Mouse (Mus musculus) right cerebral cortex, postnatal 10 days (tissue): ENCODE measurements around the gene Tnfrsf13c.
A peak's percentile ranks its signal among the peaks of the same experiment; 100 is the strongest.

Source experiments
- DNase-seq, 2 experiments: peaks; one replicate each; pipeline ENCODE4 v3.0.0; 2021; ENCODE audit warnings: low spot score in 2 of 2

The Tnfrsf13c gene

DNA sequence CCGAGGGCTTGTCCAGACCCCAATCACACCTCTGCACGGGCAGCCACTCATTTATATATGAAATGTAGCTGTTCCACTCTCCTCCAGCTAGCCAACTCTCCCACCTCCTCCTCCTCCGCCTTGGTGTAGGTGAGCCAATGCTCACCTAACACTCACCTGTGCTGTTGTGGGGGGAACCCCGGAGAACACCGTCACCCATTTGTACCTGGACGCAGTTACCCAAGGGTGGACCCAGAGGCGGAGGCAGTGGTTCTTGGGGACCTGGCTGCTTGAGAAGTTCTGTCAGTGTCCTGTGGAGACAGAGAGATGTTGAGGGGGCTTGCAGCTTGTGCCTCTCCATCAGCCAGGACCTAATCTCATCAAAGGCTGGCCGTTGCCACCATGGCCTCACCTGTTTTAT is 15.9 kb downstream of the Tnfrsf13c start:
- no peak for DNase-seq

DNA sequence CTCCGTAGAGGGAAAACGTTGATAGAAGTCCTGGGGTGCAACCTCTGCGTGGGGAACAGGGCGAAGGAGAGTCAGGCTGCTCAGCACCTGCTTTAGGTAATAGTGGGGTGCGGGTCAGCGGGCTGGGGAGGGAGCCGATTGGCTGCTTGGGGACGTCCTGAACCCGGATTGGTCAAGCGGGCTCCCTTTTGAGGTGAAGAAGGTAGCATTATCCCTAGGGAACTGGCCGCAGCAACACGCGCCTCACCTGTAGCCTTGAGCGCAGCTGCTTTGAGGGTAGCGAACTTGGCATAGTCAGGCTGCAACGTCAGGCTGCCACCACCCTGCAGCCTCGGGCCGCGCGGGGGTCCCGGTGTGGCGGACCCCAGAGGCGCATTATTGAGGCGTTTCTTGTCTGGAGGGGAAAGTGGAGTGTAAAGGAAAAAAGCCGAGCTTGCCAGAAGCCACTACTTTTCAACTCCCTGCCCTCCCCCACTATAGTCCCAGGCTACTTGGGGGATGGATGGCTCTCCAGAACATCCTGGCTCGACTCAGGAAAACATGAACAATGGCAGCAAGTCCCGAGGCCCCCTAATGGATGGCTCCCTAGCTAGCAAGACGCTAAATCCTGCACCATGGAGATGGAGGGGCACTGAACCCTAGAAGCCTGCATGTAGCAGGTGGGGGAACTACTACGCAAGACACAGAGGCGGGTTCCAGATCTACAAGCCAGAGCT is 16.5 kb downstream of the Tnfrsf13c start:
- DNase-seq: no peak

DNA sequence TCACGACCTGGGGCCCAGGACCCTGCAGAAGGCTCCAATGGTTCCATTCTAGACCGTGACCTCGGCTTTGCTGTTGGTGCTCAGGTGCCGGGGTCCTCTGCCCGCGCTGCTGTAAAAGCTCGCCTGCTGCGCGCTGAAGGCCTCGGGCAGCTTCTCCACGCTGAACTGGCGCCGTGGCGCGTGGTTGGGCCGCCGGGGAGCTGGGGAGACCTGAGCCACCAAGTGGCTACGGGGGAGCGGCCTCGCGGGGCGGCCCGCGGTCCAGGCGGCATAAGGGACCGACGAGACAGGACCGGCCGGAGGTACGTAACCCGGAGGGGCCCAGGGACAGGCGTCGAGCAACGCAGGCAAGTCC is 17.1 kb downstream of the Tnfrsf13c start:
- no peak for DNase-seq

DNA sequence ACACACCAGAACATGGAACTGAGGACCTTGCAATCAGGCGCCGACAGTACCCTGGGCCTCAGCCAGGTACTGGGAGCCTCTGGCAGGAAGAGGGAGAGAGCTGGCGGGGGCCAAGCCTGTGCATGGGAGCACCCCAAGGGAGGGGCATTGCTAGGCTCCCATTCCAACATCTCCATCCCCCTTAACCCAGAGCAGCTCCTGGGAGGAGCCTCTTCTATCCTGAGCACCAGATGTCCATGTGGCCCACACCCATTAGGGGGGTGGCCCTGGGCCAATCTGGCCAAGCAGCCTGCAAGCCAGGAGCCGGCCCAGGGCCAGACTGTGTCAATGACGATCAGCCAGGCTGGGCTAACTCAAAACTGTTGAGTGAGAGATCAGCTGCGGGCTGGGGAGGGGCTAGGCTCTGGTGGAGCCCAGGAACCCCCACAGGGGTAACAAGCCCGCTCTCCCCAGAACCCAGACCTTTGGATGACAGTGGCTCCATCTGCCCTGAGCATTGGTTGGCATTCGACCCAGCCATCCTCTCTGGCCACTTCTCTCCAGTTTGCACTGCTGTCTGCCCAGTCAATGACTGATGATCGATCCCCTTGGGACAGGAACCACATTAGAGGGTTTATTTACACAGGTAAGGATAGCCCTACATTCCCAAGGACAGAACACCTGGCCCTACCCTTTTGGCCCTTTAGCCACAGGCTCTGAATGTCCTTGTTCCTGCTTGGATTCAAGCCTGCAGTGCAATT is 17.6 kb downstream of the Tnfrsf13c start:
- DNase-seq: peak; percentile 73 to 76

DNA sequence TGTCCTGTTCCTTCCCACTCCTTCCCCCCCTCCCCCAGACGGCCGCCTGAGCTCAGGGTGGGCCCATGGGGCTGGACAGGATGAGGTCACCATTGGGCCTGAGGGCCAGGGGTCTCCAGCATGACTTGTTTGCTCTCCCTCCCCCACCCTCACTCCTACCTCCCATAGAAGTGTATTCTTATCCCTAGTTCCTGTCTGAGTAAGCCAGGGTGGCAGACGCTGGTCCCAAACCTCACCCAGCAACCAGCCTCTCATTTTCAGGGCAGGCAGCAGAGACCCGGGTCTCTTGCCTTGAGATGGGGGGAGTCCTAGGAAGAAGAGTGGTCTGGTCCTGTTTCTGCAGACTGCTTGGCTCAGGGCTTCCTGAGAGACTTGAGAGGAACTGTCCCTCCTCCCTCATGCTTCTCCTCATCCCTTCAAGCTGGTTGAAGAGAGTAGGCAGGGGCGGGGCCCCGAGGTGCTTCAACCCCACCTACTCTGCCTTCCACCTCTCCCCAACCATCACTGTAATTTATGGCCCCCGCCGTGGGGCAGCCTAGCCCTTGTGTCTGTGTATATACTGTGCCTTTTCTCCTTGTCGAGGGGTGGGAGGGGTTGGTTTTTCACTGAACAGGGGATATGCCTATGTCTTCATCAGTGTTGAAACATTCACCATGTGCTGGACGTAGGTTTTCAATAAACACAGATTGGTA is 19.3 kb downstream of the Tnfrsf13c start:
- no peak for DNase-seq

DNA sequence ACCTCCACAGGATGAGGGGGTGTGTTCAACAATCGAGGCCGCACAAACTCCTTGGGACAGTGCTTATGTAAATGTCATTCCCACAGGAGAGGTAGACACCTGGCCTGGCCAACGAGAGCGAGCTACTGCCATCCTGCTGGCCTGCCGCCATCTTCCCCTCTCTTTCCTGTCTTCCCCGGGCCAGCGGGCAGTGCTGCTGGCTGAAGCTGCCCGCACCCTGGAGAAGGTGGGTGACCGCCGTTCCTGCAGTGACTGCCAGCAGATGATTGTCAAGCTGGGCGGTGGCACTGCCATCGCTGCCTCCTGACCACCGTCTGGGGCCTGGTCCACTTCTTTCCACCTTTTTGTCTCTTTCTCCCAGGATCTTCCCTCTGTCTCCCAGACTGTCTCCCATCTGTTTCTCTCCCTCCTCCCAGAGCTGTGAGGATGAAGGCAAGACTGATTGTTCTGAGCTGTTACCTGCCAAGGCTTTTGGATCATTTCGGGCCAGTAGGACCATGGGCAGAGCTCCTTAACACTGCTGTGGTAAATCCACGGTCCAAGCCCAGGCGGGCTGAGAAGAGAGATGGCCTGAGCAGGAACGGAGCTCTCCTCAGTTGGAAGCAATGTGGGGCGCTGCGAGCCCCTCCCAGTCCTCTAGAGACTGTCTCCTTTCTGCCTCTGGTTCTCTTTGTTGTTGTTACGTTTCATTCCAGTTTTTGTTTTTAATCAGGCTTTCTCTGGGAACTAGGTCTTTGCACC is 20.4 kb downstream of the Tnfrsf13c start:
- DNase-seq: no peak

DNA sequence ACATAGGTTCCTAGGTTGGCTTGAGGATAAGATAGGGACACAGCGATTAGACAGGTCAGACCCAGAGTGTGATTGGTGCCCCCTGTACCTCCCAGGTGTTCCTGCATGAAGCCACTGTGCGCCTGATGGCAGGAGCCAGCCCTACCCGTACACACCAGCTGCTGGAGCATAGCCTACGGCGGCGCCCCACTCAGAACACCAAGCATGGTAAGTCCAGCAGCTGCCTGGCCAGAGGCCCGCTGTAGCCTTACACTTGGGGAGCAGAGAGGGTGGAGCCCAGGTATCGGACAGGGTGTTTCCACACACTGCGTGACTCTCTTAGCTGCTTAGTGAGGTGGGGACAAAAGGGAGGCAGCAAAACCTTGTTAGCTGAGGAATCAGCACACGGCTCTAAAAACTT is 21.1 kb downstream of the Tnfrsf13c start:
- no peak for DNase-seq

DNA sequence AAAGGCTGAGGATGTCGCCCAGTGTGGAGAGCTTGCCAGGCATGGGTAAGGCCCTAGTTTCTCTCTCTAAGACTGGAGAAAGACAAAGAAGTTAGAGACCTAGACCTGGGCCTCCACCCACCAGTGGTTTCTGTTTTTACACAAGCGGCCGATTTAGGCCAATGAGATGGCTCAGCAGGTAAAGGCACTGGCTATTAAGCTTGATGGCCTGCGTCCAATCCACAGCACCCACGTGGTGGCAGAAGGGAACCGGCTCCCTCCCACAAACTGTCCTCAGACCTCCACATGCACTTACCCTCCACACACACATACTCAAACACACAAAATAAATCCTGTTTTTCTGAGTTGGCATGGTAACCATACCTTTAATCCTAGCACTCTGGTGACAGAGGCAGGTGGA is 22.1 kb downstream of the Tnfrsf13c start:
- no peak for DNase-seq

DNA sequence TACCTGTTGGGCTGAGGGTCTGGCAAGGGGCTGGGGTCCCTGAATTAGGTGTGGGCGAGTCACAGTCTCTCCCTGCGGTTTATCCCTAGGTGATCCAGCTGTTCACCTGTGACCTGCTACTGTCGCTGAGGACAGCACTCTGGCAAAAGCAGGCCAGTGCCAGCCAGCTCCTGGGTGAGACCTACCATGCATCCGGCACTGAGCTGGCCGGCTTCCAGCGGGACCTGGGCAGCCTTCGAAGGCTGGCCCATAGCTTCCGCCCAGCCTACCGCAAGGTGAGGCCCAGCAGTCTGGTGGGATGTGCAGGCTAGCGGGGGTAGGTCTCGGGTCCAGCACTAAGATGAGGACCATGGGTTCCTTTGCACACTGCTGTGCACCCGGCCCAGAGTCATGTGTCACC is 24.6 kb downstream of the Tnfrsf13c start:
- DNase-seq: no peak

DNA sequence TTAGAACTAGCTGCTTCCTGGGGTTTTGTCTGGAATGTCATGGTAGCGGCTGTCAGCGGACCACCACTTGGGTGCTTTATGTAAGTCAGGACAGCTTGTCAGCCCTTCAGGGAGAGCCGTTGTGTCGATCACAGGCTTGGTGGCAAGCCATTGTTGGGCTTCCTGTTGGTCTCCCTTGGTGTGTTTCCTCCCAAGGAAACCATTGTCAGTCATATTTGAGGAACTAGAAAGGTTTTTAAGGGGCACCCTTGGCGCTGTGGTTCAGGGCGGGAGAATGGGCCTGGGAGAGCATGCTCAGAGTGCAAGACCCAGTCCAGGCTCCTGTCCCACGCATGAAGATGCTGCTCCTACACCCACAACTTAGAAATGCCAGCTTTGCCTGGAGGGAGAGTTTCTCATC is 25.8 kb downstream of the Tnfrsf13c start:
- DNase-seq: no peak

DNA sequence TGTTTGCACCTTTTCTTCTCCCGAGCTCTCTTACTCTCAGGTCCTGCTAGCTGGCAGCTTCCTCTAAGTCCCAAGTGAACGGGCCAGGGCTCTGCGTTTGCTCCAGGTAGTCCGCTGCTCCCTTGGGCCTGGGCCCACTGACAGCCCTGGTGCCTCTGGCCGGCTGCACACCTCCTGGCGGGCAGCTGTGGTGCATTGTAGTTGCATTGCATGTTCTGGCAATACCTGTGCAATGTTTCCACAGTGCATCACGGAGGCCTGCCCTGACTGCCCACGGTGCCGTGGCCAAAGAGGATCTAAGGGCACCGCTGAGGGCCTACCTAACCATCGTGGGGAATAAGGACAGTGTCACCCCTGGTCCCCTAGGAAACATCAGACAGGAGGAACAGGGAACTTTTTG is 26.2 kb downstream of the Tnfrsf13c start:
- no peak for DNase-seq

DNA sequence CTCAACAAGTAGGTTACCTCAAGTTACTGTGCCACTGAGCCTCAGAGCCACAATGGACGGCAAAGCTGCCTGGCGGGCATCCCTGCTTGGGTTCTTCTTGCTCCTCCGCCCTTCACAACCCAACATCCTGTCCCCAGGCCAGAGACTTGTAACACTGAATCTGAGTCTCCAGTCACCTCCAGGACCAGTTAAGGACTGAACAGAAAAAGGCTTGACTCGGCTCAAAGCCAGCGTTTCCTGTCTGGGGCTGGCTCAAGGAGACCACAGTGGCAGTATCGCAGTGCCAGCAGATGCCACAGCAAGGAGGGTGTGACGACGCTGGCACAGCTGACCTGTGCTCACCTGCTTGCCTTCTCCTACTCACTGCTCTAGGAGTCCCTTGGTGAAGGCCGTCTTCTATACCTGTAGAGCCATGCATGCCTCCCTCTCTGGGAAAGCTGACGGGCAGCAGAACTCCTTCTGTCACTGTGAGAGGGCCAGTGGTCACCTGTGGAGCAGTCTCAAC is 26.9 kb downstream of the Tnfrsf13c start:
- DNase-seq: no peak

DNA sequence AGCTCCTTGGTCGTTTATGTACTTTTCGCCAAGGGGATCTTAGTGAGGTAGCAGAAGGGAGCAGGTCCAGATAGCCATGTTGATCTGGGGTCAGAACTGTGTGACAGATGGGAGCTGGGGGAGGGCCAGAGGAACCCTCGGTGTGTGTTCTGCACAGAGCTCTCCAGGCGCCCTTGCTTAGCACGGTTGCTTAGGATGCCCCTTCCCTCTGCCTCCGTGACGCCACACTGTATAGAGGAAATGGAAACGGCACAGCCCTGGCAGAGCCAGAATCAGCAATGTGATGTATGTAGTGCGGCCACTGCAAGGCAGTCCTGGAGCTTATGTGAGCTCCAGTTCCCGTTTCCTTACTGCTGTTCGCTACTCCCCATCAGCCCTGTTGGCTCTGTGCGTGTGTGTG is 27.9 kb downstream of the Tnfrsf13c start:
- DNase-seq: no peak

DNA sequence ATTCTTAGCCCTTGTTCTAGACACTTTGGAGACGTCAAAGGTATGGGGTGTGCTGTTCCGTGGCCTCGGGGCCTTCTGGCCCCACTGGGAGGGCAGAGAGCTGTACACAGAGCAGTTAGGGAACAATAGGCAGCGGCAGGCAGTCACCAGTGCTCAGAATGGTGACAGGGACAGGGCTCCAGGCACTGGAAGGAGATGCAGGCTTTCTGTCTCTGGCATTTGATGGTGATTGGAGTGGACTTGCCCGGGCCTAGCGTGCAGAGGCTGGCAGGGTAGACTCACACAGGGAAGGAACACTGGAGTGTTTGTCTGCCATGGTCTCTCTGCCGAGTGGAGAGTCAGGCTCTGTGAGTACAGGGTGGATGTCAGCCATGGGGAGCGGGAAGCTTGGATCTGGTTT is 31.6 kb downstream of the Tnfrsf13c start:
- DNase-seq: no peak

DNA sequence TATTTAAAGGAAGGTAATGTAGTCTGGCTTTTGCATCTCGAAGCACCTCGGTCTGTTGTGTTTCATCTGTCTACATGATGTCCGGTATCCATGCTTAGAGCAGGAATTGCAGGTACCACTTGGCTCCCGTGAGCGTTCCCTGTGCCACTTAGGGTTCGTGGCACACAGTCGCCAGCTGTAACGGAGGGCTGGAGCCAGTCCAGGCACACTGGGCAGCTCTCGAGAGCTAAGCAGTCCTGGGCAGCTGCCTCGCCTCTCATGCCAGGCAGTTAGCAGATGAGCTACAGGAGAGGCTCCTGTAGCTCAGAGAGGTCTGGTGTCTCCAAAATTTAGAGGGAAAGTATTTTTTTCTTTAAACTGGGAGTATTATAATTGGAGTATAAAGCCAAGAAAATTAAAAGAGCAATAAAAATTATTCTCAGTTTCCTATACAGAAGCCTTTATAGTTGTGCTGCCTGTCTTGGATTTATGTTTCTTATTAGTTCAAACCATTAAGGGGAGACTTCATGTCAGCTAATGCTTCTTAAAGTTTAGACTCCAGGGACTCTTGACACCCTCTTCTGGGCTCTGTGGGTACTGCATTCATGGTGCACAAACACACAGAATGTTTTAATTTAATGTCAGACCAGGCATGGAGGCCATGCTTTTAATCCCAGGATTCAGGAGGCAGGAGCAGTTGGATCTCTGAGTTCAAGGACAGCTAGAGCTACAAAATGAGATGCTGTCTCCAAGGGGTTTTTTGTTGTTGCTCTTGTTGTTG is 35.5 kb downstream of the Tnfrsf13c start:
- DNase-seq: peak; percentile 65 to 74

DNA sequence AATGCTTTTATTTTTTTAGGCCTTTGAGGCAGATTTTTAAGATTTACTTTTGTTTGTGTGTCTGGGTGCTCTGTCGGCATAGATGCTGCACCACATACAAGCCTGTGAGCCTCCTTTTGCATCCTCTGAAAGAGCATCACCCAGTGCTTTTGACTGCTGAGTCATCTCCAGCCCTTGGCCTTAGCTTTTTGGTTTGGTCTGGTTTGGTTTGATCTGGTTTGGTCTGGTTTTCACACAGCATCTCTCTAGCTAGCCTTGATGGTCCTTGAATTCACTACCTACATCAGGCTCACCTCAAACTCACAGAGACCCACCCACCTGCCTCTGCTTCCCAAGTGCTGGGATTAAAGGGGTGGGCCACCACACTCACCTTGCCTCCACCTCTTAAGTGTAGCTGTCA is 36.2 kb downstream of the Tnfrsf13c start:
- no peak for DNase-seq

DNA sequence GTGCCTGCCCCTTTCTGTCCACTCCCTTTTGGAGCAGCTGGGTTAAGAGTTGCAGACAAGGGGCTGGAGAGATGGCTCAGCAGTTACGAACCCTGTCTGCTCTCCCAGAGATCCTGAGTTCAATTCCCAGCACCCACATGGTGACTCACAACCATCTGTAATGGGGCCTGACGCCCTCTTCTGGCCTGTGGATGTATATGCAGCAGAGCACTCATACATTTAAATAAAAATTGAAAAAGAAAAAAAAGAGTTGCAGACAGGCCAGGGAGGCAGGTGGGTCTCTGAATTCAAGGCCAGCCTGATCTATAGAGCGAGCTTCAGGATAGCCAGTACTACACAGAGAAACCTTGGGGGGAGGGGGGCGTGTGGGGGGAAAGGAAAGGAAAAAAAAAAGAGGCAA is 36.8 kb downstream of the Tnfrsf13c start:
- DNase-seq: no peak

DNA sequence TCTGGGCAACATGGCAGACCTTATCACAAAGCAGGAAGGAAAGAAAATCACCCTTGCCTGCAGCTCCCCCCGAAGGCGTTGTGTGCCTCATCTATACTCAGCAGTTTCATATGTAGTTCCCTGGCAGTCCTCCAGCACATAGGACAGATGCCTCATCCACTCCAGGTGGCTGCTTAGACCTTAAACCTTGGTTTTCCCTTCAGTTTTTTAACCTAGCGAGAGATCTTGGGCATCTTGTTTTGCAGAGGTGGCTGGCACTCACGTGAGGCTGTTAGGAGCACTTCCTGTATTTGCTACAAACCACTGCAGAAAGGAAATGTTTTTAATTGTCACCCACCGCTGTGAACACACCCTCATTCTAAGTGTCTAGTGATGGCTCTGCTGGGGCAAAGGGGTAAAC is 37.2 kb downstream of the Tnfrsf13c start:
- DNase-seq: no peak

DNA sequence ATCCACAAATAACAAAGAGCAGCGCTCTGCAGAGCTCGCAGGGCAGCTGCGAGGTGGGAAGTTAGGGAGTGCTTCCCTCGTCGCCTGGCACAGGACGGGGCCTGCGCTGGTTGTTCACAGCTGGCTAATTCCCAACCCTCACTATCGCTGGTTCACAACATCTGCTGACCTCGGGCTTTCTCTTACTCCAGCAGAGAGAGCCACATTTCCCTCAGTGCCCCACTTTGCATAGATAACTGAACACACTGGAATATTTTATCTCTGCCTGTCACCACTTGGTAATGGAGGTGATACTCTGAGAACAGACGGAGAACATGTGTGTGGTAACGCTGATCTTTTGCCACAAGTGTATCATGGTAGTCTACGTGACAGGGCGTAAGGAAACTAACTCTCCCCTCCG is 38.0 kb downstream of the Tnfrsf13c start:
- DNase-seq: no peak

DNA sequence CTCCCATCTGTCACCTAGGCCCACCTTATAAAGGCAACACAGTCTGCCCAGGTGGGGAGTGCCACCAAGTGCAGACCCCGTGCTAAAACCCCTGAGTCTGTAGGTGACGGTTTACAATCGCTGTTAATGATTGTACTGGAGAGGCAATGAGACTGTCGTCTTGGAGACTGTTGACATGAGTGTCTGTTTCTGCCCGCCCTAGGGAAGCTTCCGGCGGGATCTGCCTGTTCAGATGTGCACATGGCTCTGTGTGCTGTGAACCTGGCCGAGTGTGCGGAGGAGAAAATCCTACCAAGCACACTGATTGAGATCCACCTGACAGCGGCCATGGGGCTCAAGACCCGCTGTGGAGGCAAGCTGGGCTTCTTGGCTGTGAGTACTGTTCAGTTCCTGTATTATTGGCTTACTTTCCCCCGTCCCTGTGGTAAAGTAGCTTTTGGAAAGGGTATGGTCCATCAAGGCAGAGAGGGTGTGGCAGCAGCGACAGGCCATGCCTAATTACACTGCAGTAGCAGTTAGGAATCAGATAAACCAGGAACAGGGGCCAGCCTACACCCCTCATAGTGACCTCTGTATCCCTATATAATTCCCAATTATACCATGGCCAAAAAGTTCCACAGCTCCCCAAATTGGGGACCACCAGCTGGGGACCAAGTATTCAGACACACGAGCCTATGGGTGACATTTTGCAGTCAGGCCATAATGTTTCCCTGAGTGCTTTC is 38.9 kb downstream of the Tnfrsf13c start:
- no peak for DNase-seq

DNA sequence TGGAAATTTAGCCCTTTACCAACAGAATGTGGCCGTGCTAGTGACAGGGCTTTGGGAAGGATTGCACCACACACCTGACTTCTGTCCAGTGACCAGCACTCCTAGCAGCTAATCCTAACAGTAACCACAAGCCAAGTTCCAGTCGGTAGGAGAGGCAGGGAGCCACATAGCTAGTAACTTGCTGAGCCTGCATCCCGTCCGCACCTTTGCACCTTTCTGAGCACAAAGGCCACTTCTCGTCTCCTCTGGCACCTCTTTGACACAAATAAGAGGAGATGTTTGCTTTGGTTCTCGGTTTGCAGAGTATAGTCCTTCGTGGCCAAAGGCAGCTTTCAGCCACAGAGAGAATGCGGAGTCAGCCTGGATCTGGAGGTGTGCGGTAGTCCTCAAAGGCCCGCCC is 39.5 kb downstream of the Tnfrsf13c start:
- DNase-seq: no peak
